Mouse (Mus musculus): ENCODE measurements at regions not wholly inside any gene's neighbourhood (a gene's known extent, or its start where the extent isn't known, plus 50 kb on each side); places are given as distances from the start of the nearest gene placed in this dataset.

DNA sequence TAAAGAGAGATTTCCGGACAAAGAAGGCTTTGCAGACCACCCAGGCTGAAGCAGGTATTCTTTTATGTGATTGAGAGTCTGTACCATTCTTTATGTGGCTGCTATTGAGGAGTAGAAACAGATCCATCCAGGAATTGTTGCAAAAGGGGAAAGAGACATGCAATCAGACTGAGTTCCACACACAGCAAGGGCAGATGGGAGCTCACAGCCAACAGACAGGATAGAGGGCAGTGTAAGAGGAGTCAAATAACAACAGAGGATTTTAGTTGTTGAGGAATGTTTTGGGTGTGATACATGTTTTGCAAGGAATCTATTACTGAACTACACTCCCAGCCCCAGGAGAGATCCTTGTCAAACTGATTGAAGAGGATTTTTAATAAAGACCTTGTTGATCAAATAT, 184.2 kb upstream of the Ttc29 start:
- Histone ChIP-seq H3K4me3 (no peak overlapping the region), H3K36me3 (no peaks in the 10 kb centered on the region), H3K9me3 (no peaks in the 10 kb centered on the region), H3K4me1 (replicated peaks) (no peaks in the 10 kb centered on the region), H3K27me3 (ENCODE audit: insufficient read depth, poor library complexity, severe bottlenecking) (no peaks in the 10 kb centered on the region), H3K27ac (no peak overlapping the region)
- no peak for DNase-seq (ENCODE audit: low spot score)
- 89% methylated on average over 1 of the region's 1 CpGs for WGBS

DNA sequence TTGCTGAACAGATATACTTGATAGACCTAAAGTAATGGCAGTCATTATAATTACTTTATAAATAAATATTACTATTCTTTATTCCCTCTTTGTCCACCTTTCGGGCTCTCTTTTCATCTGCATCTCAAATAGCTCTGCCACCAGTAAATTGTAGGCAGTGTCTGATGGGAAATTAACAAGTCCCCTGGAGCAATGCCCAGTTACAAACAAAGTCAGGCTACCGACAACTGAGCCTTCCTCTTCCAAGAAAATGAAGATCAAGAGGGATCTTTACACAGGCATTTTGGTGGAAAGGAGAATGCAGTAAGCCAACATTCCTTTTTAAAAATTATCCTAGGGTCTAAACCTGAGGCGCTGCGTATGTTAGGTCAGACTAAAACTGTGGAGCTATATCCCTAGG, 181.3 kb upstream of the Ttc29 start:
- no peak for DNase-seq (ENCODE audit: low spot score)
- 90% methylated on average over 4 of the region's 4 CpGs for whole genome bisulfite sequencing
- H3K9me3 ChIP-seq = no peaks in the 10 kb centered on the region

GRCm38 (mm10) chr8:78034687-78035086, 178.4 kb upstream of the Ttc29 start:
- no peaks in the 10 kb centered on the region for H3K36me3 ChIP-seq
- WGBS = 84% methylated on average over 4 of the region's 4 CpGs
- H3K9me3 ChIP-seq = no peaks in the 10 kb centered on the region

More for the DNA sequence above, 181.3 kb upstream of the Ttc29 start:
- Histone ChIP-seq H3K27me3 (ENCODE audit: insufficient read depth, poor library complexity, severe bottlenecking) (no peaks in the 10 kb centered on the region), H3K27ac (no peak overlapping the region), H3K4me3 (no peak overlapping the region), H3K36me3 (no peaks in the 10 kb centered on the region), H3K4me1 (replicated peaks) (no peaks in the 10 kb centered on the region)

DNA sequence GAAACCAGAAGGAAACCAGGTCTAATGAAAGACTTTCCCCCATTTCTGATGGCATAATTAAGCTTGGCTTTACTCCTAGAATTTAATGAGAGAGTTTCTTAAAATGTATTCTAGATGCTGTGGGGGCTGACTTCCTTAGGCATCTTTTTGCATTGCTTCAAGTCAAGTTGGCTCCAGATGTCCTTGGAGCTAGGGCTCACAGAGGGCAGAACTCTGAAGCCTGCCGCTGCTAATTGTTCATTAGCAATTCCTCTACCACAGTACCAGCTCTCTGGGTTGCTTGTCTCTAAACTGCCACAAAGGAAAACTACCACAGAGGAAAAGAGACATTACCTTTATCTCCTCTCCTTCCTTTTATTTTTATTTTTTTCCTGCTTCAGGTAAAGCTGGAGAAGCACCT, 175.9 kb upstream of the Ttc29 start:
- no peak overlapping the region for H3K27ac ChIP-seq
- 70% methylated on average over 1 of the region's 1 CpGs for WGBS

More at GRCm38 (mm10) chr8:78034687-78035086, 178.4 kb upstream of the Ttc29 start:
- DNase-seq (ENCODE audit: low spot score) = no peak
- Histone ChIP-seq H3K4me1 (replicated peaks) (no peaks in the 10 kb centered on the region), H3K4me3 (no peak overlapping the region), H3K27me3 (ENCODE audit: insufficient read depth, poor library complexity, severe bottlenecking) (no peaks in the 10 kb centered on the region), H3K27ac (no peak overlapping the region)

DNA sequence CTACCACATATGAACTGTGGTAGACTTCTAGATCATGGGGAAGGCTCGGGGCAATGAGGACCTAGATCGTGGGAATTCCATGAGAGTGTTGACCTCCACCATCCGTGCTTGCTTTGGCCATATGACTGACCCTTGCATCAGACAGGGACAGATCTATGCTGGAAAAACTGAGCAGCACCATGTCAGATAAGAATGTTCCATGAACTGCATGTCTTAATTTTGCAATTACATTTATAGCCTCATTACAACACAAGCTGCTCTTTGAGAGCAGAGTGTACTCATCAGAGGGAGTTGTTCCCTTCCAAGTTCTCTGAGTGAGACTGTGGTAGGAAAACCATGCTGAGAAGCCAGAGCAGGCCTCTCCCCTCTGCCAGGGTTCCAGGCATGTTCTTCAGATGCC, 166.4 kb upstream of the Ttc29 start:
- 0 out of 2 replicates have a peak, but pooled peaks cover 3% of the 10 kb centered on the region for H3K9me3 ChIP-seq
- DNase-seq (ENCODE audit: low spot score) = no peak
- WGBS = 87% methylated on average over 3 of the region's 3 CpGs
- no peak overlapping the region for H3K27ac ChIP-seq
- H3K4me1 ChIP-seq (replicated peaks) = no peaks in the 10 kb centered on the region
- H3K36me3 ChIP-seq = no peaks in the 10 kb centered on the region
- no peak overlapping the region for H3K4me3 ChIP-seq
- no peaks in the 10 kb centered on the region for H3K27me3 ChIP-seq (ENCODE audit: insufficient read depth, poor library complexity, severe bottlenecking)

More for the DNA sequence above, 175.9 kb upstream of the Ttc29 start:
- no peak for DNase-seq (ENCODE audit: low spot score)
- Histone ChIP-seq H3K4me1 (replicated peaks) (no peaks in the 10 kb centered on the region), H3K4me3 (no peak overlapping the region), H3K27me3 (ENCODE audit: insufficient read depth, poor library complexity, severe bottlenecking) (no peaks in the 10 kb centered on the region), H3K9me3 (no peaks in the 10 kb centered on the region), H3K36me3 (no peaks in the 10 kb centered on the region)

GRCm38 (mm10) chr8:78050768-78051167, 162.3 kb upstream of the Ttc29 start:
- Histone ChIP-seq H3K4me3 (no peak overlapping the region), H3K27me3 (ENCODE audit: insufficient read depth, poor library complexity, severe bottlenecking) (no peaks in the 10 kb centered on the region), H3K27ac (no peak overlapping the region), H3K9me3 (no peaks in the 10 kb centered on the region), H3K4me1 (replicated peaks) (peaks cover 7% of the 10 kb centered on the region), H3K36me3 (no peaks in the 10 kb centered on the region)
- DNase-seq (ENCODE audit: low spot score) = no peak
- 89% methylated on average over 3 of the region's 3 CpGs for WGBS

- 21% methylated on average over 5 of the region's 5 CpGs for WGBS
- peak; percentile 33 for DNase-seq (ENCODE audit: low spot score)
- H3K27me3 ChIP-seq (ENCODE audit: insufficient read depth, poor library complexity, severe bottlenecking) = no peaks in the 10 kb centered on the region
- peaks cover 7% of the 10 kb centered on the region for H3K4me1 ChIP-seq (replicated peaks)
- H3K4me3 ChIP-seq = no peak overlapping the region
- no peaks in the 10 kb centered on the region for H3K9me3 ChIP-seq
- H3K27ac ChIP-seq = no peak overlapping the region
- no peaks in the 10 kb centered on the region for H3K36me3 ChIP-seq
Observed at GRCm38 (mm10) chr8:78054435-78054834, 158.7 kb upstream of the Ttc29 start.

GRCm38 (mm10) chr8:78054920-78055319, 158.2 kb upstream of the Ttc29 start:
- no peaks in the 10 kb centered on the region for H3K27me3 ChIP-seq (ENCODE audit: insufficient read depth, poor library complexity, severe bottlenecking)
- no peak for DNase-seq (ENCODE audit: low spot score)
- no peaks in the 10 kb centered on the region for H3K36me3 ChIP-seq
- WGBS = 20% methylated on average over 8 of the region's 8 CpGs
- peaks cover 7% of the 10 kb centered on the region for H3K4me1 ChIP-seq (replicated peaks)
- H3K4me3 ChIP-seq = no peak overlapping the region
- no peak overlapping the region for H3K27ac ChIP-seq
- H3K9me3 ChIP-seq = no peaks in the 10 kb centered on the region

DNA sequence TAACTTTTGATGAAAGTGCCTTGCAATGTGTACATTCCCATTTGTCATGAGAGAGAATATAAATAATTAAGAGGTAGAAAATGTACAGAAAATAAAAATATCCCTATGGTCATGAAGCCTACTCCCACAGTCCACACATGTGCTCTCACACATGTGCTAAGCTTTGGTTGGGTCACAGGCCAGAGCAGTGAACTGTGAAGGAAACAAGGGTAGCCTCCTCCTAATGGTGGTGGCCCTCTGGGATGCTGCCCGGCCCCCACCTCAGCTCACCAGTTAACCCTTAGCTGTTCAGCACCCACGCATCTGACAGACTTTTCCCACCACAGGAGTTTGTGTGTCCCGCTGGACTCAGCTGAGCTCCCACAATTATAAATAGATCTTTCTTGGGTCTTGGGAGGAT, 157.6 kb upstream of the Ttc29 start:
- WGBS = 49% methylated on average over 3 of the region's 3 CpGs
- DNase-seq (ENCODE audit: low spot score) = no peak
- Histone ChIP-seq H3K9me3 (no peaks in the 10 kb centered on the region), H3K36me3 (no peaks in the 10 kb centered on the region), H3K4me1 (replicated peaks) (peaks cover 7% of the 10 kb centered on the region), H3K4me3 (no peak overlapping the region), H3K27ac (no peak overlapping the region), H3K27me3 (ENCODE audit: insufficient read depth, poor library complexity, severe bottlenecking) (no peaks in the 10 kb centered on the region)

DNA sequence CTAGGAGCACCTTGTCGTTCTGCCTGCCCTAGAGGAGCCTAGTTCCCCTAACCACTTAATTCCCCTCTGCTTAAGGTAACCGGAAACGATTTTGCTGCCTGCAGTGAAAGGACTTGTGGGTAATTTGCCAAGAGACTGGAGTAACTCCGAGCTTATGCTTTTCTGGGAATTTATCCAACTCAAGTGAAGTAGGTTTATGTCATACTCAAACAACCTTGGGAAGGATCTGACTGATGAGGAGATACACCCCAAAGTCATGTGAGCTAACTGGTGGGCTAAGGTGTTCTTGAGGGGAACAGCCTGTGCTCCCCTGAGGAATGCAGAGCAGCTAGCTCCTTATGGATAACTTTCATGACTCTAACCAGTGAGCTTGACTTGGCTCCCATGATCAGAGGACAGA, 155.7 kb upstream of the Ttc29 start:
- no peak for DNase-seq (ENCODE audit: low spot score)
- Histone ChIP-seq H3K36me3 (no peaks in the 10 kb centered on the region), H3K27me3 (ENCODE audit: insufficient read depth, poor library complexity, severe bottlenecking) (no peaks in the 10 kb centered on the region), H3K27ac (no peak overlapping the region), H3K4me1 (replicated peaks) (peaks cover 7% of the 10 kb centered on the region), H3K9me3 (no peaks in the 10 kb centered on the region), H3K4me3 (no peak overlapping the region)
- 87% methylated on average over 4 of the region's 4 CpGs for WGBS

DNA sequence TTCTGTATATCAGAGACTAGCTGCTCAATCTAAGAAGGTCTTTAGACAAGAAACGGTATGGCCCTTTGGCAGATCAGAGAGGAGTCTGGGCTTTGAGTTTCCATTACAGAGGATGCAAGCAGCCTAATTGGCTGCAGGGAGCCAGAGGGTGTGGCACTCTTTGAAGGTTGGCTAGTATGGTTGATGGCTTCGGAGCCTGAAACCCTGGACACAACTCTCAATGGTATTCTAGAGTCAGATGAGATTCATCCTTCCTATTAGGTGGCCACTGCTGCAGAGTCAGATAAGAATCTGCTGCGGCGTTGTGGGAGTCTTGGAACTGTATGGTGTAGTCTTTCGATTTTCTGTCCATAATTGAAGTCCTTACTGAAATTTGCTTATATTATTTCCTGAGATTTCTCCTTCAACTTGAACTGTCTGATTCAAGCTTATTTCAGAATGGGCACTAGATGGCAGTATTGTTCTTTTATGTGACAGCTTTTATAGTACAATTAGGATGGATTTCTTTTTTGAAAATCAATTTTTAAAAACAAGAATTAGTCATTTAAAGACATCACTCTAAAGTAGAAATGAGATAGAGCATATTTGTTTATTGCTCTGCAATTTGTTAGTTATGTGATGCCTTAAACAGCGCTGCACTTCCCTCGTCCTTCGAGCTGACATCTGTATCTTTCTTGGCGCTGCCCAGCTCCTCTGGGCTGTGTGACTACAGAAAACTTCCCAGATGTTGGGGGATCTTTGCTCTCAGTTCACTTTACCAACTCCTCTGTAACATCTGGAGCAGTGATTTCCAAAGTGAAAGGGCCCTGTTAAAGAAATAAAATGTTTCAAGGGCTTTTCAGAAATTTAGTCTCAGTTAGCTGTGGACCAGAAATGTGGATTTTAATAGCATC, 151.0 kb upstream of the Ttc29 start:
- no peak overlapping the region for H3K4me3 ChIP-seq
- peaks cover 9% of the 10 kb centered on the region; the same call in 1 of the 2 replicates for H3K4me1 ChIP-seq (replicated peaks)
- H3K36me3 ChIP-seq = no peaks in the 10 kb centered on the region
- no peak overlapping the region for H3K27ac ChIP-seq
- H3K27me3 ChIP-seq (ENCODE audit: insufficient read depth, poor library complexity, severe bottlenecking) = peaks cover 11% of the 10 kb centered on the region
- no peaks in the 10 kb centered on the region for H3K9me3 ChIP-seq
- 61% methylated on average over 9 of the region's 9 CpGs for whole genome bisulfite sequencing
- no peak for DNase-seq (ENCODE audit: low spot score)

DNA sequence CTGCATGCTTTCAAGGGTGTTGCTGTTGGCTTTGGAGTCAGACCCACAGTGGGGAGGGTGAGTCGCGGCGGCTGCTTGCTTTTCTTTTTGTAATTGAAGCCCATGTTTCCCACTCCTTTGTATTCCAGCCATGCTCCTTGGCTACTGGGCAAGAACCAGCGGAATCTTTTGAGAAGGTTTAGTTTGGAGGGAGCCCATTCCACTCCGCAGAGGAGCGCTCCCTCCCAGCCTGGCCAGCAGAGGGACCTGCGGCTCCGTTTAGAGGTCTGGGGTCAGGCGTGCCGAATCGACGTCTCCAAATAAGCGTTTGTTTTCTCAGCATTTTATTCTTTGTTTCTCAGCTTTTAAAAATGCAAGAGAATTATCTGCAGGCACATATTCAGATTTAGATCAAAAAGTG, 149.6 kb upstream of the Ttc29 start:
- Histone ChIP-seq H3K4me3 (peak overlapping the region; percentile 44), H3K9me3 (no peaks in the 10 kb centered on the region), H3K36me3 (no peaks in the 10 kb centered on the region), H3K27me3 (ENCODE audit: insufficient read depth, poor library complexity, severe bottlenecking) (peaks cover 25% of the 10 kb centered on the region), H3K27ac (no peak overlapping the region), H3K4me1 (replicated peaks) (peaks cover 9% of the 10 kb centered on the region; the same call in 1 of the 2 replicates)
- peak; percentile 69 for DNase-seq (ENCODE audit: low spot score)
- 4% methylated on average over 13 of the region's 13 CpGs for WGBS

DNA sequence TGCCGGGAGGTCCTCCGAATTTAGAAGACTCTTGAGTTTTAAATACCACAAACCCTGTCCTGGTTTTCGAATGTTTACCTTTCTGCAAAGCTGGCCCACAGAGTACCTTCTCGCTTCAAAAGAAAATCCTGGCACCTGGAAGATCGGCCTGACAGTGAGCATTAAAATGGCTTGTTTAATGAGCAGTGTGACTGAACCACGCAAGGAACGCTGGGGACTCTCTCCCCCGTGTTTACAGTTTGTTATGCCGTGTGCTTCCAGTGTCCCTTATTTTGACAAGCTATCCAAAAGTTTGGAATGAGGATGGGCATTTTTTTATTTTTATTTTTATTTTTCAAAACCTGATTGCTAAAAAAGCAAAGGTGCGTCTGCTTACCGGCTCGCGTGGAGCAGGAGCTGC, 148.9 kb upstream of the Ttc29 start:
- Histone ChIP-seq H3K27ac (no peak overlapping the region), H3K9me3 (no peaks in the 10 kb centered on the region), H3K27me3 (ENCODE audit: insufficient read depth, poor library complexity, severe bottlenecking) (peaks cover 29% of the 10 kb centered on the region), H3K36me3 (no peaks in the 10 kb centered on the region), H3K4me1 (replicated peaks) (peaks cover 9% of the 10 kb centered on the region; the same call in 1 of the 2 replicates), H3K4me3 (peak overlapping the region; percentile 44)
- DNase-seq (ENCODE audit: low spot score) = no peak
- 48% methylated on average over 13 of the region's 13 CpGs for WGBS

Data from hindbrain, embryonic 10.5 days (tissue).